Mouse (Mus musculus): Measurements from ENCODE around the gene Nfia.

Nfia gene

GRCm38 (mm10) chr4:97963951-97964350 lies 191.4 kb downstream of the Nfia start:
- no peak for DNase-seq

GRCm38 (mm10) chr4:97968786-97969348 lies 196.3 kb downstream of the Nfia start:
- no peak for DNase-seq

- no peak for DNase-seq
Observed at GRCm38 (mm10) chr4:97973064-97973463, 200.5 kb downstream of the Nfia start.

- no peak for DNase-seq
Observed at GRCm38 (mm10) chr4:97974037-97974436, 201.5 kb downstream of the Nfia start.

GRCm38 (mm10) chr4:97976891-97977290 lies 204.4 kb downstream of the Nfia start:
- DNase-seq, result no peak

- DNase-seq, result no peak
Observed at GRCm38 (mm10) chr4:97984361-97984760, 211.8 kb downstream of the Nfia start.

GRCm38 (mm10) chr4:97986056-97986734 lies 213.7 kb downstream of the Nfia start:
- no peak for DNase-seq

GRCm38 (mm10) chr4:97986735-97987075 lies 214.2 kb downstream of the Nfia start:
- DNase-seq, result no peak

- DNase-seq, result no peak
Observed at GRCm38 (mm10) chr4:97988703-97989102, 216.2 kb downstream of the Nfia start.

GRCm38 (mm10) chr4:97990431-97990830 lies 217.9 kb downstream of the Nfia start:
- no peak for DNase-seq

GRCm38 (mm10) chr4:97991395-97991794 lies 218.9 kb downstream of the Nfia start:
- no peak for DNase-seq

GRCm38 (mm10) chr4:97991880-97992279 lies 219.3 kb downstream of the Nfia start:
- no peak for DNase-seq

GRCm38 (mm10) chr4:97995911-97996712 lies 223.6 kb downstream of the Nfia start:
- no peak for DNase-seq

- DNase-seq, result no peak
Observed at GRCm38 (mm10) chr4:97997151-97997817, 224.8 kb downstream of the Nfia start.

- no peak for DNase-seq
Observed at GRCm38 (mm10) chr4:98002206-98002605, 229.7 kb downstream of the Nfia start.

- DNase-seq, result no peak
Observed at GRCm38 (mm10) chr4:98003323-98004107, 231.0 kb downstream of the Nfia start.

- DNase-seq, result peak; percentile 27
Observed at GRCm38 (mm10) chr4:98004108-98004625, 231.6 kb downstream of the Nfia start.

GRCm38 (mm10) chr4:98004986-98005385 lies 232.5 kb downstream of the Nfia start:
- no peak for DNase-seq

GRCm38 (mm10) chr4:98008814-98009368 lies 236.4 kb downstream of the Nfia start:
- no peak for DNase-seq

- no peak for DNase-seq
Observed at GRCm38 (mm10) chr4:98009966-98010365, 237.4 kb downstream of the Nfia start.

- DNase-seq, result no peak
Observed at GRCm38 (mm10) chr4:98019811-98020210, 247.3 kb downstream of the Nfia start.

GRCm38 (mm10) chr4:98020836-98021235 lies 248.3 kb downstream of the Nfia start:
- no peak for DNase-seq

All from liver (tissue).